Mouse (Mus musculus): Measurements from ENCODE around the gene Hmcn1. TPM values are rescaled to one million over a fixed set of nuclear protein-coding genes. Genes with fewer than 3 reads are reported as not detected.

The Hmcn1 gene
- polyA plus RNA-seq, 1 experiment = 0.92 TPM

- Histone ChIP-seq H3K36me3 (ENCODE audit: control insufficient read depth, insufficient read depth, low read length) (no peaks in the 10 kb centered on the region), H3K4me1 (replicated peaks; ENCODE audit: control insufficient read depth, insufficient read depth, low read length) (no peaks in the 10 kb centered on the region), H3K4me3 (ENCODE audit: control insufficient read depth, insufficient read depth, low read length) (no peak overlapping the region), H3K27me3 (ENCODE audit: control insufficient read depth, insufficient read depth, low read length) (no peaks in the 10 kb centered on the region), H3K27ac (ENCODE audit: control insufficient read depth, insufficient read depth, low read length) (no peak overlapping the region)
- WGBS = 87% methylated on average over 6 of the region's 6 CpGs
- no peak for DNase-seq
- TF ChIP-seq POLR2A (IDR thresholded peaks at IDR 0.05; ENCODE audit: control insufficient read depth, extremely low read depth, insufficient read depth, low read length, poor library complexity) = no peak
- TF ChIP-seq CTCF (IDR thresholded peaks at IDR 0.05; ENCODE audit: borderline replicate concordance, control insufficient read depth, extremely low read depth, insufficient read depth, low read length, poor library complexity) = no peak
Observed at GRCm38 (mm10) chr1:150873231-150873630, 120.0 kb downstream of the Hmcn1 start.

DNA sequence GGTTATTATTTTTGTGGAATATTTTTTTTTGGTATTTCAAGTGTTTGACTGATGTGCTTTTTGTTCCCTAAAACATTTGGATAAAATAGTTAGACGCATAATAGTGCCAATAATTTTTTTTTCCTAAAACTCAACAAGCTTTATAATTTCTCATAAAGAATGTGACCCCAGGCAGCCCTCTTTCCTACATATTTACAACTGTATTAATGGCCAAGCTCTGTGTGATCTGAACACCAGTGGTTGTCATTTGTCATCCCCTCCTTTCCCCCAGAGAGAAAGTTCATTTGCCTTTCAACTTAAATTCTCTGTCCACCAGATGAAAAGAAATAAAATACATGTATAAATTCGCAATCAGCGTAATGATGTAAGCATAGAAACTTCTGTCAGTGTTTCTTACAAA lies 121.1 kb downstream of the Hmcn1 start:
- H3K4me1 ChIP-seq (replicated peaks; ENCODE audit: control insufficient read depth, insufficient read depth, low read length) = no peaks in the 10 kb centered on the region
- no peaks in the 10 kb centered on the region for H3K36me3 ChIP-seq (ENCODE audit: control insufficient read depth, insufficient read depth, low read length)
- H3K4me3 ChIP-seq (ENCODE audit: control insufficient read depth, insufficient read depth, low read length) = no peak overlapping the region
- DNase-seq = no peak
- H3K27me3 ChIP-seq (ENCODE audit: control insufficient read depth, insufficient read depth, low read length) = no peaks in the 10 kb centered on the region
- TF ChIP-seq CTCF (IDR thresholded peaks at IDR 0.05; ENCODE audit: borderline replicate concordance, control insufficient read depth, extremely low read depth, insufficient read depth, low read length, poor library complexity) = no peak
- no peak for TF ChIP-seq POLR2A (IDR thresholded peaks at IDR 0.05; ENCODE audit: control insufficient read depth, extremely low read depth, insufficient read depth, low read length, poor library complexity)
- no peak overlapping the region for H3K27ac ChIP-seq (ENCODE audit: control insufficient read depth, insufficient read depth, low read length)
- WGBS = 96% methylated on average over 3 of the region's 3 CpGs

DNA sequence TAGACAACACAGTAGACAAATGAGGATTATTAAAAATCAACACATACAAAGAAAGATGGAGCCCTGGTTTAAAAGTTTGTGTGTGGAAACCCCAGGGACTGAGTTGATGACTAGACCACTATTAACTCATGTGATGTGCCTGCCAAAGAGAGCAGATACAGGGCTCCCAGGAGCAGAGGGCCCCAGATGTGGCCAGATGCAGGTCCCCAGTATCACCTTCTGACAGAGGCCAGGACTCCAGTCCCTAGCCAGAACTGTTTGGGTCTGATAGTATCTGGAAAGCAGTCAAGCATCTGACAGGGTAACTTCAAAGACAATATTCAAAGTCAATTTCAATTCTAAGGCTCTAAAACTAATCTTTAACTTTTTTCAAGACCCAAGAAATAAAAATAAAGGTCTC lies 124.0 kb downstream of the Hmcn1 start:
- Histone ChIP-seq H3K27ac (ENCODE audit: control insufficient read depth, insufficient read depth, low read length) (no peak overlapping the region), H3K36me3 (ENCODE audit: control insufficient read depth, insufficient read depth, low read length) (no peaks in the 10 kb centered on the region), H3K27me3 (ENCODE audit: control insufficient read depth, insufficient read depth, low read length) (no peaks in the 10 kb centered on the region), H3K4me1 (replicated peaks; ENCODE audit: control insufficient read depth, insufficient read depth, low read length) (no peaks in the 10 kb centered on the region), H3K4me3 (ENCODE audit: control insufficient read depth, insufficient read depth, low read length) (no peak overlapping the region)
- TF ChIP-seq CTCF (IDR thresholded peaks at IDR 0.05; ENCODE audit: borderline replicate concordance, control insufficient read depth, extremely low read depth, insufficient read depth, low read length, poor library complexity) = no peak
- no peak for TF ChIP-seq POLR2A (IDR thresholded peaks at IDR 0.05; ENCODE audit: control insufficient read depth, extremely low read depth, insufficient read depth, low read length, poor library complexity)
- no peak for DNase-seq

DNA sequence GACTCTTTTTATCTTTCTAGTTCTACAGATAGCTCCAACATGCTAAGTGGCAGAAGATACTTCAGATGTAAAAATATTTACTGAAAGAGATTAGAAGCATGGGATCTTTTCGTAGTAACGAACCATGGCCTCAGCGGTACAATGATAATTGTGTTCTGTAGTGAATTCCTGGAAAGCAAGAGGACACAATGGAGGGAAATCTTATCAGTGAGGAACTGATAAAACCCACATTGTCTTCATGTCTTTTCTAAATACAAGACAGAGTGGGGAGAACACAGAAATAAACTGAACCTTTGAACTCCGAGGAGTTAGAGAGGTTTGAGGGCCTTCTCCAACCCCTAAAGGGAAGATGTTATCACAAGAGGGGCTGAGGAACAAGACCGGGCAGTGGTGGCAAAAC lies 126.6 kb downstream of the Hmcn1 start:
- H3K27me3 ChIP-seq (ENCODE audit: control insufficient read depth, insufficient read depth, low read length) = no peaks in the 10 kb centered on the region
- no peaks in the 10 kb centered on the region for H3K4me1 ChIP-seq (replicated peaks; ENCODE audit: control insufficient read depth, insufficient read depth, low read length)
- H3K27ac ChIP-seq (ENCODE audit: control insufficient read depth, insufficient read depth, low read length) = no peak overlapping the region
- 74% methylated on average over 5 of the region's 5 CpGs for WGBS
- no peaks in the 10 kb centered on the region for H3K36me3 ChIP-seq (ENCODE audit: control insufficient read depth, insufficient read depth, low read length)
- DNase-seq = no peak
- no peak for TF ChIP-seq CTCF (IDR thresholded peaks at IDR 0.05; ENCODE audit: borderline replicate concordance, control insufficient read depth, extremely low read depth, insufficient read depth, low read length, poor library complexity)
- TF ChIP-seq POLR2A (IDR thresholded peaks at IDR 0.05; ENCODE audit: control insufficient read depth, extremely low read depth, insufficient read depth, low read length, poor library complexity) = no peak
- no peak overlapping the region for H3K4me3 ChIP-seq (ENCODE audit: control insufficient read depth, insufficient read depth, low read length)

DNA sequence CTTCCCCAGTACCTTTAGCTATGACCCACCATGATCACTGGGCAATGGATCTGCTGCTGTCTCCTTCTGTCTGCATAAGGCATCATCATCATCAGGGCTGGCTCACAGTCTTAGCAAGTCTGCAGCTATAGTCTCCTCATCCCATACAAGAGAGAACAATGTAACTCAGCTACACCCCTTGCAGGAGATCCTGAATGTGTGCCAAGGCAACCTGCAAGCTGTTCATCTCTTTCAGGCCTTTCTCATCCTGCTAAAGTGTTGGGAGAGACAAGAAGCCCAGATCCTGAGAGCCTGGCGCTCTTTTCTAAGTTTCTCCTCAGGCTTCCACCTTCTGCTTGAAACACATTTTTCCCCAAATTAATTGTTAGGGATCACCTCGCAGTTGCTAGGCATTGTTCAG lies 135.5 kb downstream of the Hmcn1 start:
- TF ChIP-seq CTCF (IDR thresholded peaks at IDR 0.05; ENCODE audit: borderline replicate concordance, control insufficient read depth, extremely low read depth, insufficient read depth, low read length, poor library complexity) = no peak
- TF ChIP-seq POLR2A (IDR thresholded peaks at IDR 0.05; ENCODE audit: control insufficient read depth, extremely low read depth, insufficient read depth, low read length, poor library complexity) = no peak
- no peak overlapping the region for H3K27ac ChIP-seq (ENCODE audit: control insufficient read depth, insufficient read depth, low read length)
- H3K4me3 ChIP-seq (ENCODE audit: control insufficient read depth, insufficient read depth, low read length) = no peak overlapping the region
- no peaks in the 10 kb centered on the region for H3K36me3 ChIP-seq (ENCODE audit: control insufficient read depth, insufficient read depth, low read length)
- no peak for DNase-seq
- H3K4me1 ChIP-seq (replicated peaks; ENCODE audit: control insufficient read depth, insufficient read depth, low read length) = no peaks in the 10 kb centered on the region
- WGBS = 89% methylated on average over 2 of the region's 2 CpGs
- H3K27me3 ChIP-seq (ENCODE audit: control insufficient read depth, insufficient read depth, low read length) = no peaks in the 10 kb centered on the region

GRCm38 (mm10) chr1:150833448-150833847 lies 159.8 kb downstream of the Hmcn1 start:
- no peak overlapping the region for H3K27ac ChIP-seq (ENCODE audit: control insufficient read depth, insufficient read depth, low read length)
- no peaks in the 10 kb centered on the region for H3K36me3 ChIP-seq (ENCODE audit: control insufficient read depth, insufficient read depth, low read length)
- H3K4me1 ChIP-seq (replicated peaks; ENCODE audit: control insufficient read depth, insufficient read depth, low read length) = no peaks in the 10 kb centered on the region
- H3K4me3 ChIP-seq (ENCODE audit: control insufficient read depth, insufficient read depth, low read length) = no peak overlapping the region
- H3K27me3 ChIP-seq (ENCODE audit: control insufficient read depth, insufficient read depth, low read length) = no peaks in the 10 kb centered on the region
- TF ChIP-seq CTCF (IDR thresholded peaks at IDR 0.05; ENCODE audit: borderline replicate concordance, control insufficient read depth, extremely low read depth, insufficient read depth, low read length, poor library complexity) (no peak), POLR2A (IDR thresholded peaks at IDR 0.05; ENCODE audit: control insufficient read depth, extremely low read depth, insufficient read depth, low read length, poor library complexity) (no peak)
- WGBS = 95% methylated on average over 6 of the region's 6 CpGs
- DNase-seq = no peak

- Histone ChIP-seq H3K27me3 (ENCODE audit: control insufficient read depth, insufficient read depth, low read length) (no peaks in the 10 kb centered on the region), H3K36me3 (ENCODE audit: control insufficient read depth, insufficient read depth, low read length) (no peaks in the 10 kb centered on the region), H3K27ac (ENCODE audit: control insufficient read depth, insufficient read depth, low read length) (no peak overlapping the region), H3K4me3 (ENCODE audit: control insufficient read depth, insufficient read depth, low read length) (no peak overlapping the region), H3K4me1 (replicated peaks; ENCODE audit: control insufficient read depth, insufficient read depth, low read length) (no peaks in the 10 kb centered on the region)
- 93% methylated on average over 7 of the region's 7 CpGs for WGBS
- TF ChIP-seq CTCF (IDR thresholded peaks at IDR 0.05; ENCODE audit: borderline replicate concordance, control insufficient read depth, extremely low read depth, insufficient read depth, low read length, poor library complexity) (no peak), POLR2A (IDR thresholded peaks at IDR 0.05; ENCODE audit: control insufficient read depth, extremely low read depth, insufficient read depth, low read length, poor library complexity) (no peak)
- DNase-seq = no peak
Observed at GRCm38 (mm10) chr1:150829851-150830250, 163.4 kb downstream of the Hmcn1 start.

Data from thymus, adult 2 months (tissue).